Mouse (Mus musculus): ENCODE measurements around the gene Osbpl5. TPM values are rescaled to one million over a fixed set of nuclear protein-coding genes. Genes with fewer than 3 reads are reported as not detected.

Osbpl5 gene
- polyA plus RNA-seq, 1 experiment from 2014 or later = 1.6 TPM

DNA sequence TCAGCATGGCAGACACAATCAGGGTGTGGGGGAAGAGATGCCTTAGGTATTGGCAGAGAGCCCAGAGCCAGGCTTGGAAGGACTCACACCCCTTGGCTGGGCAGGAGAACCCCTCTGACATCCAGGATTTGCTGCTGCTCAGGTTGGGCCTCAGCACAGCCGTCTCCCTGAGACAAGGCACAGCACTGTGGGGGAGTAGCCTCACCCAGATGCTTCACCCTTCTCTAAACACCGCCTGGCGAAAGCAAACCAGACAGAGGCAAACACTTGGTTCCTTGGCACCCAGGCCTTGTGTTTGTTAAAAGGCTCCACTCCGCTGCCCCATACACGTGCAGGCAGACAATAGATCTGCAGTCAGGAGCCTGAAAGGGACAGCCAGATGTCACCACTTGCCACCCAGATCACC lies 18.2 kb downstream of the Osbpl5 start:
- ATAC-seq = no peak
- Histone ChIP-seq H3K9me3 (ENCODE audit: low read length) (no peaks in the 10 kb centered on the region), H3K36me3 (replicated peaks; ENCODE audit: insufficient read depth, low read length) (no peaks in the 10 kb centered on the region), H3K4me2 (ENCODE audit: low read depth, low read length) (peak overlapping the region; percentile 63; the same call in 1 of the 2 replicates), H3K4me1 (ENCODE audit: insufficient read depth) (peaks cover 5% of the 10 kb centered on the region), H3K4me3 (ENCODE audit: low read depth, low read length) (no peak overlapping the region), H3K9ac (replicated peaks) (no peak overlapping the region), H3K27ac (ENCODE audit: low read depth) (no peak overlapping the region), H3K27me3 (ENCODE audit: insufficient read depth, low read length) (peaks cover 22% of the 10 kb centered on the region)
- DNase-seq = no peak
- TF ChIP-seq EP300 (IDR thresholded peaks at IDR 0.05; ENCODE audit: low read depth) = no peak
- TF ChIP-seq CTCF (IDR thresholded peaks at IDR 0.05; ENCODE audit: low read depth) = no peak
- WGBS (ENCODE audit: insufficient replicate concordance) = 55% methylated on average over 5 of the region's 5 CpGs

DNA sequence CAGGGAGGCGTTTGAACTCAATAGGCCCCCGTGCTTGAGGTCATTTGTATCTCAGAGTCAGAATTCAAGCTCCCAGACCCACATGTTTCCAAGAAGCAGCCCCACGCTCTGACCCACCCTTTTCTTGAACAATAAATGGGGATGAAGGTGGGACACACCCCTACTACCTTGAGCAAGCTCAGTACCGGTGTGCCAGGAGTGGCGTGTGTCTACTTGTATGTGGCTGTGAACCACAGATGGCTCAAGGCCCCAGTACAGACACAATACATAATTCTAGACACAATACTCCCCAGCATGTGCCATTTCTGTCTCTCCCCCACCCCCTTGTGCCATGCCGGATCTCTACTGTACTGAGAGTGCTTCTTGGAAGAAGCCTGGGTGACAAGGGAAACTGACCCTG lies 18.6 kb downstream of the Osbpl5 start:
- H3K27ac ChIP-seq (ENCODE audit: low read depth) = no peak overlapping the region
- no peaks in the 10 kb centered on the region for H3K9me3 ChIP-seq (ENCODE audit: low read length)
- TF ChIP-seq CTCF (IDR thresholded peaks at IDR 0.05; ENCODE audit: low read depth) = no peak
- TF ChIP-seq EP300 (IDR thresholded peaks at IDR 0.05; ENCODE audit: low read depth) = no peak
- H3K4me3 ChIP-seq (ENCODE audit: low read depth, low read length) = no peak overlapping the region
- H3K36me3 ChIP-seq (replicated peaks; ENCODE audit: insufficient read depth, low read length) = no peaks in the 10 kb centered on the region
- DNase-seq (no peak), ATAC-seq (no peak)
- 66% methylated on average over 6 of the region's 6 CpGs for WGBS (ENCODE audit: insufficient replicate concordance)
- peaks cover 22% of the 10 kb centered on the region for H3K27me3 ChIP-seq (ENCODE audit: insufficient read depth, low read length)
- H3K4me2 ChIP-seq (ENCODE audit: low read depth, low read length) = no peak overlapping the region
- H3K9ac ChIP-seq (replicated peaks) = no peak overlapping the region
- peaks cover 5% of the 10 kb centered on the region for H3K4me1 ChIP-seq (ENCODE audit: insufficient read depth)

GRCm38 (mm10) chr7:143733746-143734145 lies 23.0 kb downstream of the Osbpl5 start:
- TF ChIP-seq EP300 (IDR thresholded peaks at IDR 0.05; ENCODE audit: low read depth) = no peak
- no peak for TF ChIP-seq CTCF (IDR thresholded peaks at IDR 0.05; ENCODE audit: low read depth)
- Histone ChIP-seq H3K27me3 (ENCODE audit: insufficient read depth, low read length) (peaks cover 5% of the 10 kb centered on the region; the same call in 1 of the 2 replicates), H3K4me2 (ENCODE audit: low read depth, low read length) (no peak overlapping the region), H3K9ac (replicated peaks) (no peak overlapping the region), H3K9me3 (ENCODE audit: low read length) (no peaks in the 10 kb centered on the region), H3K4me3 (ENCODE audit: low read depth, low read length) (no peak overlapping the region), H3K4me1 (ENCODE audit: insufficient read depth) (no peaks in the 10 kb centered on the region), H3K27ac (ENCODE audit: low read depth) (no peak overlapping the region), H3K36me3 (replicated peaks; ENCODE audit: insufficient read depth, low read length) (no peaks in the 10 kb centered on the region)
- ATAC-seq (no peak), DNase-seq (no peak)
- WGBS (ENCODE audit: insufficient replicate concordance) = 75% methylated on average over 4 of the region's 4 CpGs

DNA sequence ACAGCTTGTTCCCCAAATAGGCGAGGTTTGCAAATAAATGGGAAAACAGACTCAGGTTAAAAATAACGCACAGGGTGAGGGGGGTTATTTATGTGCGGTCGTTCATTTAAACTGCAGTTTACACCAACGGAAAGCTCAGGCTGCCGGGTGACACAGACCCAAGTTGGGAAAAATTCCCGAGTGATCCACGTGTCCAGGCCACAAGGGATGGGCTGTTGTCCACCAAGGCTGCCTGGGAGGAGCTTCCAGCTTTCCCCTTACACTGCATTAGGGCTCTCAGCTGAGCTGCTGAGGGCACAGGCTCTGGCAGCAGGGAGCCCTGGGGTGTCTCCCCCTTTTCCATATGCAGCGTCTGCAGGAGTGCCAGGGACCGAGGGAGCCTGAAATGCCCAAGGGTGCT lies 26.9 kb downstream of the Osbpl5 start:
- 69% methylated on average over 10 of the region's 10 CpGs for WGBS (ENCODE audit: insufficient replicate concordance)
- ATAC-seq (no peak), DNase-seq (no peak)
- Histone ChIP-seq H3K9ac (replicated peaks) (no peak overlapping the region), H3K4me3 (ENCODE audit: low read depth, low read length) (no peak overlapping the region), H3K36me3 (replicated peaks; ENCODE audit: insufficient read depth, low read length) (no peaks in the 10 kb centered on the region), H3K4me1 (ENCODE audit: insufficient read depth) (no peaks in the 10 kb centered on the region), H3K9me3 (ENCODE audit: low read length) (no peaks in the 10 kb centered on the region), H3K4me2 (ENCODE audit: low read depth, low read length) (no peak overlapping the region), H3K27me3 (ENCODE audit: insufficient read depth, low read length) (no peaks in the 10 kb centered on the region), H3K27ac (ENCODE audit: low read depth) (no peak overlapping the region)
- TF ChIP-seq CTCF (IDR thresholded peaks at IDR 0.05; ENCODE audit: low read depth) (no peak), EP300 (IDR thresholded peaks at IDR 0.05; ENCODE audit: low read depth) (no peak)

- Histone ChIP-seq H3K4me1 (ENCODE audit: insufficient read depth) (no peaks in the 10 kb centered on the region), H3K4me3 (ENCODE audit: low read depth, low read length) (no peak overlapping the region), H3K9ac (replicated peaks) (no peak overlapping the region), H3K27me3 (ENCODE audit: insufficient read depth, low read length) (no peaks in the 10 kb centered on the region), H3K9me3 (ENCODE audit: low read length) (no peaks in the 10 kb centered on the region), H3K36me3 (replicated peaks; ENCODE audit: insufficient read depth, low read length) (no peaks in the 10 kb centered on the region), H3K4me2 (ENCODE audit: low read depth, low read length) (no peak overlapping the region), H3K27ac (ENCODE audit: low read depth) (no peak overlapping the region)
- no peak for TF ChIP-seq EP300 (IDR thresholded peaks at IDR 0.05; ENCODE audit: low read depth)
- peak; percentile 18; the same call in 1 of the 2 replicates for TF ChIP-seq CTCF (IDR thresholded peaks at IDR 0.05; ENCODE audit: low read depth)
- WGBS (ENCODE audit: insufficient replicate concordance) = 57% methylated on average over 4 of the region's 4 CpGs
- ATAC-seq (no peak), DNase-seq (no peak)
Measured at GRCm38 (mm10) chr7:143726396-143726795, 30.4 kb downstream of the Osbpl5 start.

GRCm38 (mm10) chr7:143723841-143724240 lies 32.9 kb downstream of the Osbpl5 start:
- H3K9me3 ChIP-seq (ENCODE audit: low read length) = no peaks in the 10 kb centered on the region
- no peak overlapping the region for H3K4me3 ChIP-seq (ENCODE audit: low read depth, low read length)
- H3K9ac ChIP-seq (replicated peaks) = no peak overlapping the region
- no peak overlapping the region for H3K27ac ChIP-seq (ENCODE audit: low read depth)
- no peaks in the 10 kb centered on the region for H3K4me1 ChIP-seq (ENCODE audit: insufficient read depth)
- H3K27me3 ChIP-seq (ENCODE audit: insufficient read depth, low read length) = no peaks in the 10 kb centered on the region
- no peak for TF ChIP-seq EP300 (IDR thresholded peaks at IDR 0.05; ENCODE audit: low read depth)
- TF ChIP-seq CTCF (IDR thresholded peaks at IDR 0.05; ENCODE audit: low read depth) = no peak
- DNase-seq (no peak), ATAC-seq (no peak)
- no peak overlapping the region for H3K4me2 ChIP-seq (ENCODE audit: low read depth, low read length)
- WGBS (ENCODE audit: insufficient replicate concordance) = 77% methylated on average over 4 of the region's 4 CpGs
- no peaks in the 10 kb centered on the region for H3K36me3 ChIP-seq (replicated peaks; ENCODE audit: insufficient read depth, low read length)

DNA sequence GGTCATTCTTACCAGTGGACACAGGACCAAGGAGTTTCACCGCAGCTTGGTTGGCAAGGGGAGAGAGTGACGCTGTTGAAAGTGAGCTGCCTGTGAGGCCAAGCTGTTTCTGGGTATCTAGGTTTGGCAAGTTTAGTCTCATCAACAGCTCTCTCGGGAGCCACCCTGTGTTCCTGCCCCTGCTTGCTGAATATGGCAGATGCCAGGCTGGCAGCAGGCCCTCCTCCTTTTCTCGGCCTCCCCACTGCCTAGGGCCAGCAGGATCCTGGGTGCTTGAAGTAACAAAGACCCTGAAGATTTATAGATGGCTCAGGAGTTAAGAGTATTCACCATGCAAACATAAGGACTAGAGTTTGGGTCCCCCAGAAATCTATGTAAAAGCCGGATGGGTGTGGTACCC lies 34.1 kb downstream of the Osbpl5 start:
- Histone ChIP-seq H3K36me3 (replicated peaks; ENCODE audit: insufficient read depth, low read length) (no peaks in the 10 kb centered on the region), H3K27ac (ENCODE audit: low read depth) (no peak overlapping the region), H3K4me1 (ENCODE audit: insufficient read depth) (no peaks in the 10 kb centered on the region), H3K4me2 (ENCODE audit: low read depth, low read length) (no peak overlapping the region), H3K27me3 (ENCODE audit: insufficient read depth, low read length) (no peaks in the 10 kb centered on the region), H3K9me3 (ENCODE audit: low read length) (no peaks in the 10 kb centered on the region), H3K4me3 (ENCODE audit: low read depth, low read length) (no peak overlapping the region), H3K9ac (replicated peaks) (no peak overlapping the region)
- no peak for ATAC-seq
- TF ChIP-seq EP300 (IDR thresholded peaks at IDR 0.05; ENCODE audit: low read depth) (no peak), CTCF (IDR thresholded peaks at IDR 0.05; ENCODE audit: low read depth) (no peak)
- DNase-seq = no peak
- 69% methylated on average over 5 of the region's 5 CpGs for WGBS (ENCODE audit: insufficient replicate concordance)

Measured in liver, postnatal 0 days (tissue).